Mouse (Mus musculus): ENCODE results near the gene Vamp4.
"Not testable (repeated sequence)": the region's sequence is repeated elsewhere in the genome, so short reads cannot be mapped to it uniquely, and the experiment has no call there.

The Vamp4 gene

DNA sequence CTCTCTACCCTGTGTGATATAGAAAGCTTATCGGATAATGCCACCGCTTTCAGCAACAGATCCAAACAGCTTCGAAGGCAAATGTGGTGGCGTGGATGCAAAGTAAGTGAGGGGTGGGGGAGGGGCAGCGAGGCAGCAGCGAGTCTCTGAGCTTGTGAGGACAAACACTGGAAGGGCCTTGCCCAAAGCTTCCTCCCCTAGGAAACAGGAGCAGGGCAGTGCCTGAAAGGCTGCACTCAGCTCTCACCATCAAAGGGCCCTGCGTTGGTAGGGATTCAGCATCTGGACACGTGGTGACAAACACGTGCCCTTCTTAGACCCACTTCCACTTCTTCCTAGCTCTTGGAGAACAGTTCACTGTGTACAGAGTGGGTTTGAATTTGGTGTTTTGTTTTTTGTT, 19.1 kb downstream of the Vamp4 start:
- DNase-seq (ENCODE audit: low spot score in 2 of 2), result no peak

GRCm38 (mm10) chr1:162590415-162590997, 20.2 kb downstream of the Vamp4 start:
- DNase-seq (ENCODE audit: low spot score in 2 of 2), result no peak

- no peak for DNase-seq (ENCODE audit: low spot score in 2 of 2)
Observed at GRCm38 (mm10) chr1:162597379-162598102, 27.2 kb downstream of the Vamp4 start.

- no peak for DNase-seq (ENCODE audit: low spot score in 2 of 2)
Observed at GRCm38 (mm10) chr1:162599617-162600016, 29.3 kb downstream of the Vamp4 start.

DNA sequence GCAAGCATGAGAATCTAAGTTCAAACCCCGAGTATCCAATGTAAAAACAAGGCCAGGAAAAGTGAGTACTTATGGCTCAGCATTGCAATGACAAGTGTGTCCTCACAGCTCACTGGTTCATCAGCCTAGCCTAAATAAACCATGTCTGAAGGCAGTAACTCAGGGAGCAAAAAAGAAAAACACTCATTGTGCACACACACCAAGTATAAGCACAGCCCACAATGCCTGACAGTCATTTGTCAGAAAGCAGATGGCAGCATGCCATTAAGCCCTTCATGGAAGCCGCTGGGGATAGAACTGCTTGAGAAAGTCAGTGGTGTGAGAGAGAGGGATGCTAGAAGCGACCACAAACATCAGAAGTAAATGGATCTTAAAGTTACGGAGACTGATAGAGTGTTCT, 31.0 kb downstream of the Vamp4 start:
- DNase-seq (ENCODE audit: low spot score in 2 of 2), result no peak

- DNase-seq (ENCODE audit: low spot score in 2 of 2), result no peak
Observed at GRCm38 (mm10) chr1:162608127-162608526, 37.8 kb downstream of the Vamp4 start.

GRCm38 (mm10) chr1:162609633-162610250, 39.4 kb downstream of the Vamp4 start:
- DNase-seq (ENCODE audit: low spot score in 2 of 2), result no peak

DNA sequence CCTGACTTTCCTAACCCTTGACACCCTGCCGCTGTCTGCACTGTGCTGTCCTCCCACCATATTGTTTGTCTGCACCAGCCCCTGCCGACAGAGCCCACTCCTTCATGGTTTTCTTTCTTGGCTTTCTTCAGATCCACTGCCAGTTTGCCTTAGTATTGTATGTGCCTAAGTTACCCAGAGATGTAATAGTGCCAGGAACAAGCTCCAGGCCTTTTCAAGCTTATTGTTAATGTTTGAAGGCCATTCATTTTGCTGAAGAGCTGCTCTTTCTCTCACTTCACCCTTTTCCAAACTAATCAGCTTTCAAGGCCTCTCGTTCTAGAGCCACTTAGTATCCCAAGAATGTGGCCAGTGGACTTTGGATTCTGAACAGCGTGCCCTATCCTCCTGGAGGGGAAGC, 40.9 kb downstream of the Vamp4 start:
- no peak for DNase-seq (ENCODE audit: low spot score in 2 of 2)

- peak; percentile 6 to 33 for DNase-seq (ENCODE audit: low spot score in 2 of 2)
Observed at GRCm38 (mm10) chr1:162615511-162615910, 45.2 kb downstream of the Vamp4 start.

- no peak for DNase-seq (ENCODE audit: low spot score in 2 of 2)
Observed at GRCm38 (mm10) chr1:162620487-162620886, 50.2 kb downstream of the Vamp4 start.

GRCm38 (mm10) chr1:162623895-162624294, 53.6 kb downstream of the Vamp4 start:
- DNase-seq (ENCODE audit: low spot score in 2 of 2), result no peak

- no peak for DNase-seq (ENCODE audit: low spot score in 2 of 2)
Observed at GRCm38 (mm10) chr1:162625229-162625628, 54.9 kb downstream of the Vamp4 start.

DNA sequence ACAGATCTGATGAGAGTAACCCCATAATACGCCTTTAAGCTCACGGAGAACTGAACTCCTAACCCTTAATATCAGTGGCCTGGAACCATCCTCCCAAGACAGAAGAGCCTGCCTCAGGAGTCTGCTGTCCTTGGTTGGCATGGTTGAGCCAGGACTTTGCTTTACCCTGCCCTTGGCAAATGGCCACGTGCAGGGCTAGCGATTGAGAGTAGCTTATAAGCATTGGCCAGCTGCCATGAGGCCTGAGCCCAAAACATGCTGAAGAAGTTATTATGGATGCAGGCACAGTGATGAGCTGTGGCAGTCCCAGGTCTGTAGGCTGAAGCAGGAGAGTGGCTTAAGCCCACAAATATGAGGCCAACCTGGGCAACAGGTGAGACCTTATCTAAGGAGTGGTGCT, 57.5 kb downstream of the Vamp4 start:
- DNase-seq (ENCODE audit: low spot score in 2 of 2), result not testable (repeated sequence)

- not testable (repeated sequence) for DNase-seq (ENCODE audit: low spot score in 2 of 2)
Observed at GRCm38 (mm10) chr1:162628326-162628725, 58.0 kb downstream of the Vamp4 start.

DNA sequence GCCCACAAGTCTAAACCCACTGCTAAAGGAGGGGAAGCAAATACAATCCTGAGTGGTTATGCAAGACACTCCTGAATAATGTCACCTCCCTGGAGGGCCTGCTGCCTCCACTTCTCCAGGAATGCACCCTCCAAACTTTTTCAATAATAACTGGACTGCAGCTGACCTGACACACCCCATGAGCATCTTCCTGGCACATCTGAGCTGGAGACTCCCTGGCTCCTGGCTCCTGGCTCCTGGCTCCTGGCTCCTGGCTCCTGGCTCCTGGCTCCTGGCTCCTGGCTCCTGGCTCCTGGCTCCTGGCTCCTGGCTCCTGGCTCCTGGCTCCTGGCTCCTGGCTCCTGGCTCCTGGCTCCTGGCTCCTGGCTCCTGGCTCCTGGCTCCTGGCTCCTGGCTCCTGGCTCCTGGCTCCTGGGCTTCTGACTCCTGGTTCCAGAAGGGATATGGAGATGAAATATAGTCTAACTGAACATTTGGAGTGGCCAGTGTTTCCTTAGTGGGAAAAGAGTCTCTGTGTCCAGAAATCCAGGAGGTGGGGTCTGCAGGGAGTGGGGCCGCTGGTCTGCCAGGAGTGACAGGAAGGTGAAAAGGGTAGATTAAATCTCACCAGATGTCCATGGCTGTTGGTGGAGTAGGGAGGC, 65.1 kb downstream of the Vamp4 start:
- not testable (repeated sequence) for DNase-seq (ENCODE audit: low spot score in 2 of 2)

GRCm38 (mm10) chr1:162636516-162636915, 66.2 kb downstream of the Vamp4 start:
- no peak for DNase-seq (ENCODE audit: low spot score in 2 of 2)

GRCm38 (mm10) chr1:162638535-162638934, 68.2 kb downstream of the Vamp4 start:
- no peak for DNase-seq (ENCODE audit: low spot score in 2 of 2)

DNA sequence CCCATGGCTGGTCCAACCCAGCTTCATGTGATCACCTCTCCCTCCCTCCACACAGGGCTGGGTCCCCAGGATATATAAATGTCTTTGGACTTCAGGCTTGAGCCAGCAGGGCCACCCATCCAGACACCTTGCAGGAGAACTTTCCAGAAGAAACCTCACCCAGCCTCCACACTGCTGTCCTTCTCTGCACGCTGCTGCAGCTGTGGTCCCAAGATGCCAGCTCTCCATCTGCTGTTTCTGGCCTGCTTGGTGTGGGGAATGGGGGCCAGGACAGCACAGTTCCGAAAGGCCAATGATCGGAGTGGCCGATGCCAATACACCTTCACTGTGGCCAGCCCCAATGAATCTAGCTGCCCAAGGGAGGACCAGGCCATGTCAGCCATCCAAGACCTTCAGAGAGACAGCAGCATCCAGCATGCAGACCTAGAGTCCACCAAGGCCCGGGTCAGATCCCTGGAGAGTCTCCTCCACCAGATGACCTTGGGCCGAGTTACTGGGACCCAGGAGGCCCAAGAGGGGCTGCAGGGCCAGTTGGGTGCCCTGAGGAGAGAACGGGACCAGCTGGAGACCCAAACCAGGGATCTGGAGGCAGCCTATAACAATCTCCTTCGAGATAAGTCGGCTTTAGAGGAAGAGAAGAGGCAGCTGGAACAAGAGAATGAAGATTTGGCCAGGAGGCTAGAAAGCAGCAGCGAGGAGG, 68.9 kb downstream of the Vamp4 start, which contains the start of gene Myoc:
Gene Myoc, plus strand, starts transcription at position 105 of the 700 bp plus-strand sequence.
- no peak for DNase-seq (ENCODE audit: low spot score in 2 of 2)

DNA sequence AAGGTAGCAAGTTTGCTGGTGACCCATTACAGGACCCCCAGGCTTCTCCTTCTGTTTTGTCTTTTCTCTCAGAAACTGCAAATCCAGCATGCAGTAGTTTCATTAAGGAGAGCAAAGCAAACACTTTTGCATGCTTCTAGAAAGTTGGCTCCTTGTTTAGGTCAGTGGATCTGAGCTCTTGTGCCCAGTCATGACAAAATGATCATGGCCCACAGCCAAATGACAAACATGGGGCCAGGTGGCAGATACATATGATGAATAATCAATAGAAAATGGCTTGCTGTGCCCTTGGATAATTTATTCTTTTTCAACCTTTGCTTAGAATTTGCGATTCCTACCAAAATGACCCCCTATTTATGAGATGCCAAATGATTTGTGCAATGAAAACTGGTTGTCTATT, 69.5 kb downstream of the Vamp4 start:
- no peak for DNase-seq (ENCODE audit: low spot score in 2 of 2)

DNA sequence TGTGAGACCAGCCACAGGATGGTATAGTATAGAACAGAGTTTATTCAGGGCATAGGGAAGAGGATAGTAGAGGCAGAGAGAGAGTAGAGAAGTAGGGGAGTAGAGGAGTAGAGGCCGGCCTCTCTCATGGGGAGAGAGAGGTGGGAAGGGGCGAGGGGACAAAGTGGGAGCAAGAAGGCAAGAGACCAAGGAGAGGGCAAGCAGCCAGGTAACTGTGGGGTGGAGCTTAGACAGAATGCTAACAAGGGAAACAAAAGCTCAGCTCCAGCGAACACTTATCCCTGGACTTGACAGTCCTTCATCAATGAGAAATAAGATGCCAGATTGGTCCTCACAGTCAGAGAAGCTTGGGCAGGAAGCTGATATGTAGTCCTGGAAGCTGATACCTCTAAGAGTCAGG, 72.3 kb downstream of the Vamp4 start:
- DNase-seq (ENCODE audit: low spot score in 2 of 2), result no peak

- DNase-seq (ENCODE audit: low spot score in 2 of 2), result peak; percentile 13 to 69
Observed at GRCm38 (mm10) chr1:162643752-162644151, 73.4 kb downstream of the Vamp4 start.
